Mouse (Mus musculus) lung, postnatal 10 days (tissue): ENCODE measurements at regions not wholly inside any gene's neighbourhood (a gene's known extent, or its start where the extent isn't known, plus 50 kb on each side); places are given as distances from the start of the nearest gene placed in this dataset.
A peak's percentile ranks its signal among the peaks of the same experiment; 100 is the strongest.
"Not testable (repeated sequence)": the region's sequence is repeated elsewhere in the genome, so short reads cannot be mapped to it uniquely, and the experiment has no call there.

Experiments used
- DNase-seq: peaks from one replicate; pipeline ENCODE4 v3.0.0; 2021

GRCm38 (mm10) chr12:15562826-15563225 is 253.9 kb downstream of the Trib2 start:
- peak; percentile 2 for DNase-seq

- DNase-seq = no peak
Observed at GRCm38 (mm10) chr12:15555471-15555870, 261.3 kb downstream of the Trib2 start.

- no peak for DNase-seq
Observed at GRCm38 (mm10) chr12:15553681-15554007, 263.1 kb downstream of the Trib2 start.

GRCm38 (mm10) chr12:15552979-15553680 is 263.6 kb downstream of the Trib2 start:
- no peak for DNase-seq

GRCm38 (mm10) chr12:15552210-15552609 is 264.5 kb downstream of the Trib2 start:
- DNase-seq = no peak

GRCm38 (mm10) chr12:15551281-15551900 is 265.3 kb downstream of the Trib2 start:
- DNase-seq = no peak

GRCm38 (mm10) chr12:15544351-15544750 is 272.4 kb downstream of the Trib2 start:
- DNase-seq = peak; percentile 60

- no peak for DNase-seq
Observed at GRCm38 (mm10) chr12:15542486-15542885, 274.2 kb downstream of the Trib2 start.

- no peak for DNase-seq
Observed at GRCm38 (mm10) chr12:15536852-15537368, 279.8 kb downstream of the Trib2 start.

GRCm38 (mm10) chr12:15536247-15536646 is 280.5 kb downstream of the Trib2 start:
- DNase-seq = no peak

- DNase-seq = peak; percentile 91
Observed at GRCm38 (mm10) chr12:15535822-15536221, 280.9 kb downstream of the Trib2 start.

- DNase-seq = no peak
Observed at GRCm38 (mm10) chr12:15520783-15521407, 295.8 kb downstream of the Trib2 start.

- DNase-seq = no peak
Observed at GRCm38 (mm10) chr12:15511994-15512393, 304.7 kb downstream of the Trib2 start.

GRCm38 (mm10) chr12:15507576-15507975 is 309.1 kb downstream of the Trib2 start:
- DNase-seq = peak; percentile 2

- DNase-seq = no peak
Observed at GRCm38 (mm10) chr12:15493640-15494039, 323.1 kb downstream of the Trib2 start.

- DNase-seq = no peak
Observed at GRCm38 (mm10) chr12:15472741-15473140, 344.0 kb downstream of the Trib2 start.

- DNase-seq = no peak
Observed at GRCm38 (mm10) chr12:15459429-15459828, 357.3 kb downstream of the Trib2 start.

- not testable (repeated sequence) for DNase-seq
Observed at GRCm38 (mm10) chr12:15456369-15456768, 360.4 kb downstream of the Trib2 start.

- DNase-seq = no peak
Observed at GRCm38 (mm10) chr12:15455744-15456143, 361.0 kb downstream of the Trib2 start.

- DNase-seq = no peak
Observed at GRCm38 (mm10) chr12:15449484-15449883, 367.2 kb downstream of the Trib2 start.

- no peak for DNase-seq
Observed at GRCm38 (mm10) chr12:15416180-15416766, 400.4 kb downstream of the Trib2 start.

GRCm38 (mm10) chr12:15410419-15410818 is 406.3 kb downstream of the Trib2 start:
- DNase-seq = no peak

GRCm38 (mm10) chr12:15407577-15407976 is 409.1 kb downstream of the Trib2 start:
- DNase-seq = not testable (repeated sequence)

GRCm38 (mm10) chr12:15392641-15393040 is 424.1 kb downstream of the Trib2 start:
- no peak for DNase-seq
